Mouse (Mus musculus): Measurements from ENCODE around the gene Thy1. TPM values are rescaled to one million over a fixed set of nuclear protein-coding genes. Genes with fewer than 3 reads are reported as not detected.

The Thy1 gene
- total RNA-seq, 2 experiments from 2014 or later: 27.1 to 57.0 TPM

- intact Hi-C loops (cut with DNase I): no loop called here
- no peak for DNase-seq
Observed at GRCm38 (mm10) chr9:44033317-44033716, 9.9 kb upstream of the Thy1 start.

GRCm38 (mm10) chr9:44033957-44034727, 9.0 kb upstream of the Thy1 start:
- intact Hi-C loops (cut with DNase I): no loop called here
- no peak for DNase-seq

DNA sequence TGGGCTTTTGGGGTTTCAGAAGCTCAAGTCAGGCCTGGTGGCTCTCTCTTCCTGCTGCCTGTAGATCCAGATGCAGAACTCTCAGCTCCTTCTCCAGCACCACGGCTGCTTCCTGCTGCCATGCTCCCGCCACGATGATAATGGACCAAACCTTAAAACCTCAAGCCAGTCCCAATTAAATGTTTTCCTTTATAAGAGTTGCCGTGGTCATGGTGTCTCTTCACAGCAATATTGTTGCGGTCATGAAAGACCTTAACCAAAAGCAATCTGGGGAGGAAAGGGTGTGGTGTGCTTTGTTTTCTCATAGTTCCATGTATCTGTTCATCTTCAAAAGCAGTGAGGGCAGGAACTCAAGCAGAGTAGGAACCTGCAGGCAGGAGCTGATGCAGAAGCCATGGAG, 6.1 kb upstream of the Thy1 start:
- DNase-seq: no peak
- intact Hi-C loops (cut with DNase I): no loop called here

GRCm38 (mm10) chr9:44041511-44042395, 1.4 kb upstream of the Thy1 start:
- intact Hi-C loops (cut with DNase I): no loop called here
- DNase-seq: no peak

- no peak for DNase-seq
- intact Hi-C loops (cut with DNase I): no loop called here
Observed at GRCm38 (mm10) chr9:44042396-44042680, 846 bp upstream of the Thy1 start.

DNA sequence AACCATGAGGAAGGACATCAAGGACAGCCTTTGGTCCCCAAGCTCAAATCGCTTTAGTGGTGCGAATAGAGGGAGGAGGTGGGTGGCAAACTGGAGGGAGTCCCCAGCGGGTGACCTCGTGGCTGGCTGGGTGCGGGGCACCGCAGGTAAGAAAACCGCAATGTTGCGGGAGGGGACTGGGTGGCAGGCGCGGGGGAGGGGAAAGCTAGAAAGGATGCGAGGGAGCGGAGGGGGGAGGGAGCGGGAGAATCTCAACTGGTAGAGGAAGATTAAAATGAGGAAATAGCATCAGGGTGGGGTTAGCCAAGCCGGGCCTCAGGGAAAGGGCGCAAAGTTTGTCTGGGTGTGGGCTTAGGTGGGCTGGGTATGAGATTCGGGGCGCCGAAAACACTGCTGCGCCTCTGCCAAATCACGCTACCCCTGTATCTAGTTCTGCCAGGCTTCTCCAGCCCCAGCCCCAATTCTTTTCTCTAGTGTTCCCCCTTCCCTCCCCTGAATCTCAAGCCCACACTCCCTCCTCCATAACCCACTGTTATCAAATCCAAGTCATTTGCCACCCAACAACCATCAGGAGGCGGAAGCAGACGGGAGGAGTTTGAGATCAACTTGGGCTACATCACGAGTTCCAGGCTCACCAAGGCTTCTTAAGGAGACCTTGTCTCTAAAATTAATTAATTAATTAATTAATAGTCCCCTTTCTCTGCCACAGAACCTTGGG, 683 bp downstream of the Thy1 start:
- intact Hi-C loops (cut with DNase I): no loop called here
- peak in 1 of 2 experiments; percentile 25 for DNase-seq

- intact Hi-C loops (cut with DNase I): no loop called here
- DNase-seq: no peak
Observed at GRCm38 (mm10) chr9:44044426-44045157, 1.4 kb downstream of the Thy1 start.

- DNase-seq: no peak
- intact Hi-C loops (cut with DNase I): no loop called here
Observed at GRCm38 (mm10) chr9:44045158-44045883, 2.1 kb downstream of the Thy1 start.

DNA sequence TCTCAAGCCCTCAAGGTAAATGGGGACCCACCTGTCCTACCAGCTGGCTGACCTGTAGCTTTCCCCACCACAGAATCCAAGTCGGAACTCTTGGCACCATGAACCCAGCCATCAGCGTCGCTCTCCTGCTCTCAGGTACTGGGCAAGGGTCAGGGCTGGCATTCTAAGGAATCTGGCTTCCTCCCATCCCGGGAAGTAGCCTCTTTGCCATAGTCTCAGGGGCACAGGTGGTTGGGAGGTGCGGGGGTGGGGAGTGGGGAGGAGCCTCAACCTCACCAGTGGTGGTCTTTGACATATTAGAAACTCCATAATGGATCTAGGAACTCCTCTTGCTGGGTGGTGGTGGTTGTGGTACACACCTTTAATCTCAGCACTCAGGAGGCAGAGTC, 2.7 kb downstream of the Thy1 start:
- DNase-seq: no peak
- intact Hi-C loops (cut with DNase I): no loop called here

DNA sequence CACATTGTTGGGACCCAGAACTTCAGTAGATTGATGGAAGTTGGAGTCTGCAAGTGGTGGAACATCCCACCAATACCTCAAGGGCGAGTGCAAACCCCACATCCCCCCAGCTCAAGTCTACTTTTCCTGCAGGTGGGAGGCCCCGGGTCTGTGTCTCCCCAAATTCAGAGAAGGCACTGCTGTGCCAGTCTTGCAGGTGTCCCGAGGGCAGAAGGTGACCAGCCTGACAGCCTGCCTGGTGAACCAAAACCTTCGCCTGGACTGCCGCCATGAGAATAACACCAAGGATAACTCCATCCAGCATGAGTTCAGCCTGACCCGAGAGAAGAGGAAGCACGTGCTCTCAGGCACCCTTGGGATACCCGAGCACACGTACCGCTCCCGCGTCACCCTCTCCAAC, 3.2 kb downstream of the Thy1 start:
- no peak for DNase-seq
- intact Hi-C loops (cut with DNase I): no loop called here

- DNase-seq: no peak
- intact Hi-C loops (cut with DNase I): no loop called here
Observed at GRCm38 (mm10) chr9:44047071-44047470, 3.9 kb downstream of the Thy1 start.

GRCm38 (mm10) chr9:44047571-44048490, 4.6 kb downstream of the Thy1 start:
- intact Hi-C loops (cut with DNase I): no loop called here

DNA sequence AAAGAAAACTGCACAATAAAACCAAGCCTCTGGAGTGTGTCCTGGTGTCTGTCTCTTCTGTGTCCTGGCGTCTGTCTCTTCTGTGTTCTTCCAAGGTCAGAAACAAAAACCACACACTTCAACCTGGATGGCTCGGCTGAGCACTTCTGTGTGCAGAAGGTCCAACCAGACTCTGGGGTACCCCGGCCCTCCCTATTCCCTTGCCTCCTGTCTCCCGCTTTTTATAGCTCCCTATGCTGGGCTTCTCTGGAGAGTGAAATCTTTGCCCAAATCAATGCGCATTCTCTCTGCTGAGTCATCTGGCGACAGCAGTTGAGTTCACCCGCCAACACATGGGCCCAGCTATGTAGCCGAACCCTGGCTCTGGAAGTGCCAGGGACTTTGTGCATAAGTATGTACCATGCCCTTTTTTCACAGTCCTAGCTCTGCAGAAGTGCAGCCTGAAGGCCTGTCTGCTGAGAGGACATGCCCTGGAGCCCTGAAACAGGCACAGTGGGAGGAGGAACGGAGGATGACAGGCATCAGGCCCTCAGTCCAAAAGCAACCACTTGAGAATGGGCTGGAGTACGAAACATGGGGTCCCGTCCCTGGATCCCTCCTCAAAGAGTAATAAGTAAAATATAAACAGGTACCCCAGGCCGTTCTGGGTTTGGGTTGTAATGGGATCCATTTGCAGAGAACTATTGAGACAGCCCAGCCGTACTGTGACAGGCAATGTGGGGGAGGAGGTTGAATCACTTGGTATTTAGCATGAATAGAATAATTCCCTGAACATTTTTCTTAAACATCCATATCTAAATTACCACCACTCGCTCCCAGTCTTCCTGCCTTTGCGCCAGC, 5.6 kb downstream of the Thy1 start:
- no peak for DNase-seq
- intact Hi-C loops (cut with DNase I): no loop called here

More at GRCm38 (mm10) chr9:44047571-44048490, 4.6 kb downstream of the Thy1 start:
- DNase-seq: no peak

GRCm38 (mm10) chr9:44049381-44050165, 6.4 kb downstream of the Thy1 start:
- DNase-seq: no peak
- intact Hi-C loops (cut with DNase I): no loop called here

- DNase-seq: no peak
- intact Hi-C loops (cut with DNase I): no loop called here
Observed at GRCm38 (mm10) chr9:44052855-44053254, 9.7 kb downstream of the Thy1 start.

- intact Hi-C loops (cut with DNase I): no loop called here
- no peak for DNase-seq
Observed at GRCm38 (mm10) chr9:44053936-44054335, 10.8 kb downstream of the Thy1 start.

- intact Hi-C loops (cut with DNase I): no loop called here
- no peak for DNase-seq
Observed at GRCm38 (mm10) chr9:44058606-44059005, 15.4 kb downstream of the Thy1 start.

All from heart, postnatal 14 days (tissue).